In the genomic region with DNA sequence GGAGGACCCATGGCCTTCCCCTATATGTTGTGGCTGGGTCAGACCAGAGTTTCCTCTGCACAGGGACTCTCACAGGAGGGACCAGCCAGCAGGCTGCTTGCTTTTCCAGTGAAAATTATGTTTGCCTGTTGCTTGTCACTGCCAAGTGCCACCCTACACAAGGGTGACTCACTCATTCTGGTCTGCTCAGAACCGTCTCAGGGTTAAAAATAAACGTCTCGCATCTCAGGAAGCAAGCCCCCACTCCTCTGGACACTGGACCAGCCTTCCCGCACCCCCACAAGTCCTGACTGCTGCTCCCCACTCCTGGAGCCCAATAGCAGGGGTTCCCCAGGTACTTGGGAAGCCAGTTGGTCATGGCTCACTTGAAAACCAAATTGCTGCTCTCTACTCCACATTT, we compare ENCODE assay signal across 19 mouse cellular contexts. TPM values are rescaled to one million over a fixed set of nuclear protein-coding genes. Genes with fewer than 3 reads are reported as not detected.
DNase-seq lines count a peak whose midpoint lies in the region; TF ChIP-seq lines count a peak whose summit lies in the region.
"Had no signal": no experiment of that assay in that cellular context is flagged by ENCODE, and none has a peak within 500 bp of the region (broad histone marks: within the 10 kb centered on the region; RNA-seq: fewer than 3 reads in every experiment).

No protein-coding gene starts in this region.

- H3K27ac ChIP-seq in layer of hippocampus, adult 2 months: peak overlapping the region; percentile 84
- H3K27ac ChIP-seq: gastrocnemius, adult 2 months had no signal

- TF ChIP-seq CTCF in layer of hippocampus, adult 2 months (conservative IDR thresholded peaks at IDR 0.05): no peak

- DNase-seq in cerebellum, adult 9-11 months: peak; percentile 25
- no peak for DNase-seq in cerebellum, postnatal 10 days
- no peak for DNase-seq in layer of hippocampus, adult 2 months (ENCODE audit: low spot score in 2 of 2)
- no peak for DNase-seq in layer of hippocampus, adult 9-10 months (ENCODE audit: low spot score)
- peak; percentile 27 to 53 for DNase-seq in right cerebral cortex, postnatal 10 days (ENCODE audit: low spot score in 2 of 2)
- DNase-seq in right cerebral cortex, postnatal 14 days: no peak
- DNase-seq in spleen, postnatal 36 days (ENCODE audit: low spot score in 2 of 2): no peak
- DNase-seq in gastrocnemius, postnatal 25 days: no peak
- DNase-seq: cerebellum, adult 8-10 months; gastrocnemius, adult 2 months; heart, adult 18-20 months; kidney, adult 18-20 months; kidney, postnatal 36 days; liver; lung, adult 18-20 months; lung, postnatal 36 days had no signal

- H3K4me3 ChIP-seq in layer of hippocampus, adult 2 months: no peak overlapping the region
- H3K4me3 ChIP-seq: erythroblast, embryonic 14.5 days; gastrocnemius, adult 2 months; hindbrain, embryonic 15.5 days; midbrain, embryonic 12.5 days had no signal

RNA-seq across cellular contexts. Expression of gene Lrp8, which starts 14.4 kb away (rescaled TPM):
- total RNA-seq in layer of hippocampus, adult 2 months (2021): 10 to 100 TPM; 84.3 to 98.5 TPM
- under 1 TPM in 1 of 2 experiments, not detected in 1; 0.29 TPM for total RNA-seq in gastrocnemius, postnatal 25 days (2021)

Comparison
In these comparisons a context has a peak if more than half of its experiments do, and no peak if none do; other contexts are left out.
1. DNase-seq: peak in cerebellum, adult 9-11 months (single experiment) and right cerebral cortex, postnatal 10 days (2 of 2); none in cerebellum, postnatal 10 days (0 of 2), layer of hippocampus, adult 2 months (0 of 2), layer of hippocampus, adult 9-10 months (single experiment), right cerebral cortex, postnatal 14 days (single experiment), spleen, postnatal 36 days (0 of 2) and gastrocnemius, postnatal 25 days (single experiment).
2. RNA of gene Lrp8, which starts 14.4 kb away (total RNA-seq): 84.3 to 98.5 TPM in layer of hippocampus, adult 2 months; 0.29 TPM in gastrocnemius, postnatal 25 days; every median in the first group is over 10 times any median in the second.